Mouse (Mus musculus): ENCODE data around the gene Sdr9c7. TPM values are rescaled to one million over a fixed set of nuclear protein-coding genes. Genes with fewer than 3 reads are reported as not detected.

Sdr9c7 gene
- polyA plus RNA-seq (2014; fragmentation: Illumina TruSeq; extraction: RNeasy Lipid Tissue Mini Kit (QIAGEN cat#74804); ENCODE audit: low read depth, low replicate concordance), result not detected

DNA sequence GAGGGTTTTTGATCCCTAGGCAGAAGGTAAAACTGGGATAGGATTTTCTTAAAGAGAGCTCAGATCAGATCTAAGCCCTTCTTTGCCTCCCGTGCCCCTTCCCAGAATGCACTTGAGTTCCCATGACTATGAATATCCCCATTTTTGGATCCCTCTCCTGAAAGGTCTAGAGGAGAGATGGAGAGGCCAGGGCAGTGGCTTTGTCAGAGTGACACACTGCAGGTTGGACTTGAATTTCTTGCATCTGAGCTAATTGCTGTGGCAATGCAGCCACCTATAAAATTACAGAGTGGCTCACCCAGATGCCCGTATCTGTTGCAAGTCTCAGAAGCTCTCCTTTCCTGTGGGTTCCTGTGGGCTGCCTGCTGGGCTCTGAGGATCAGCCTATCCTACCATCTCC, at the start of gene Sdr9c7:
Gene Sdr9c7, plus strand, starts transcription at position 301 of the 400 bp plus-strand sequence.

DNA sequence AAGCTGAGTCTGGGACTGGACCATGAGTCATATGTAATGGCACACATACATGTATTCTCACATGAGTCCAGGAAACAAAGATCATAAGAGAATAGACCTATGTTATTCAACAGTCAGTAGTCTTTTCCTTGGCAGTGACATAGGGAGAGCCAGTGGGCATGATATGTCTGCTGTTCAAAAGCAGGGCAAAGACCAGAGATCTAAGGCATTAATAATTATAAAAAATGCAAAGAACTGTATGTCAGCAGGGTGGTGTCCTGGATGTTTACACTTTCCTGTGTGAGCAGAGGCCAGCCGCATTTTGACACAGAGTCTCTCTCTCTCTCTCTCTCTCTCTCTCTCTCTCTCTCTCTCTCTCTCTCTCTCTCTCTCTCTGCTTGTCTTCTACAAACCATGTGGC, 48.7 kb upstream of the Sdr9c7 start, which contains the start of gene Rdh19:
Gene Rdh19, plus strand, starts transcription at position 301 of the 400 bp plus-strand sequence.

DNA sequence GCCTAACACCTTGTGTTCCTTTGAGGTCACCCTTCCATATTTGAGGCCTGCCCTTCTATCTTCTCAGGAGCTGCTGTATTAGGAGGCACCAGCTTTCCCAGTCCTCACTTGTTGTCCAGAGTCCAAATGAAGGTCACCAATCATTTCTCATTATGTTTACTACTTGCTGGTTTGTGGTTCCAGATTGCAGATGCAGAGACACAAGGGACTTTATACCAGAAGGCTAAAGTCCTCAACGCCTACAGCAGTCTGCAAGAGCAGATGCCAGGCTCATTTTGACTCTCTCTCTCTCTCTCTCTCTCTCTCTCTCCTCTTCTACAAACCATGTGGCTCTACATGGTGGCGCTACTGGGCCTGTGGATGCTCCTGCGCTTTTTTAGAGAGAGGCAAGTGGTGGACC, 32.1 kb upstream of the Sdr9c7 start, which contains the start of gene Rdh16f2:
Gene Rdh16f2, plus strand, starts transcription at position 243 of the 400 bp plus-strand sequence.

DNA sequence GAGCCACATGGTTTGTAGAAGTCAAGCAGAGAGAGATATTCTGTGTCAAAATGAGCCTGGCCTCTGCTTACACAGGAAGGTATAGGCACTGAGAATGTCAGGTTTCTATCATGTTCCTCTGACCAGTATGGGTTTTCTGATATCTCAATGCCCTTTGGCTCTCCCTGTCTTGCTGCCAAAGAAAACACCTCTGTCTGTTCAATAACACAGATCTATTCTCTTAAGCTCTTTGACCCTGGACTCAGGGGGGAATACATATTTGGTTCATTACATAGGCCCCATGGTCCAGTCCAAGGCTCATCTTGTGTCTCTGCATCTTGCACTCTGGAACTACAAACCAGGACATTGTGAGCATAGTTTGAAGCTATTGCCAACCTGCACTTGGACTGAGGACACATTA, 9.7 kb upstream of the Sdr9c7 start, which contains the start of gene Rdh7:
Gene Rdh7, minus strand, starts transcription at position 213 of the 400 bp plus-strand sequence.

Other genes starting within 250 kb of the Sdr9c7 start
- gene Nemp1, start 231.6 kb upstream of the Sdr9c7 start, polyA plus RNA-seq (2014; fragmentation: Illumina TruSeq; extraction: RNeasy Lipid Tissue Mini Kit (QIAGEN cat#74804); ENCODE audit: low read depth, low replicate concordance), result 9.3 TPM
- 29.3 TPM for gene Nab2, start 229.9 kb upstream of the Sdr9c7 start, polyA plus RNA-seq (2014; fragmentation: Illumina TruSeq; extraction: RNeasy Lipid Tissue Mini Kit (QIAGEN cat#74804); ENCODE audit: low read depth, low replicate concordance)
- 0.57 TPM for gene Myo1a, start 193.3 kb upstream of the Sdr9c7 start, polyA plus RNA-seq (2014; fragmentation: Illumina TruSeq; extraction: RNeasy Lipid Tissue Mini Kit (QIAGEN cat#74804); ENCODE audit: low read depth, low replicate concordance)
- 2.5 TPM for gene Tac2, start 174.0 kb upstream of the Sdr9c7 start, polyA plus RNA-seq (2014; fragmentation: Illumina TruSeq; extraction: RNeasy Lipid Tissue Mini Kit (QIAGEN cat#74804); ENCODE audit: low read depth, low replicate concordance)
- 8.4 TPM for gene Zbtb39, start 159.0 kb upstream of the Sdr9c7 start, polyA plus RNA-seq (2014; fragmentation: Illumina TruSeq; extraction: RNeasy Lipid Tissue Mini Kit (QIAGEN cat#74804); ENCODE audit: low read depth, low replicate concordance)
- 2.6 TPM for gene Gpr182, start 146.8 kb upstream of the Sdr9c7 start, polyA plus RNA-seq (2014; fragmentation: Illumina TruSeq; extraction: RNeasy Lipid Tissue Mini Kit (QIAGEN cat#74804); ENCODE audit: low read depth, low replicate concordance)
- gene Rdh1, start 138.8 kb upstream of the Sdr9c7 start, polyA plus RNA-seq (2014; fragmentation: Illumina TruSeq; extraction: RNeasy Lipid Tissue Mini Kit (QIAGEN cat#74804); ENCODE audit: low read depth, low replicate concordance), result 1.0 TPM
- 1.6 TPM for gene Rdh16f1, start 138.7 kb upstream of the Sdr9c7 start, polyA plus RNA-seq (2014; fragmentation: Illumina TruSeq; extraction: RNeasy Lipid Tissue Mini Kit (QIAGEN cat#74804); ENCODE audit: low read depth, low replicate concordance)
- not detected for gene Rdh9, start 122.1 kb upstream of the Sdr9c7 start, polyA plus RNA-seq (2014; fragmentation: Illumina TruSeq; extraction: RNeasy Lipid Tissue Mini Kit (QIAGEN cat#74804); ENCODE audit: low read depth, low replicate concordance)
- 5.6 TPM for gene Rdh16, start 97.4 kb upstream of the Sdr9c7 start, polyA plus RNA-seq (2014; fragmentation: Illumina TruSeq; extraction: RNeasy Lipid Tissue Mini Kit (QIAGEN cat#74804); ENCODE audit: low read depth, low replicate concordance)
- not detected for gene Rdh19, start 48.6 kb upstream of the Sdr9c7 start, polyA plus RNA-seq (2014; fragmentation: Illumina TruSeq; extraction: RNeasy Lipid Tissue Mini Kit (QIAGEN cat#74804); ENCODE audit: low read depth, low replicate concordance)
- gene Rdh16f2, start 32.0 kb upstream of the Sdr9c7 start, polyA plus RNA-seq (2014; fragmentation: Illumina TruSeq; extraction: RNeasy Lipid Tissue Mini Kit (QIAGEN cat#74804); ENCODE audit: low read depth, low replicate concordance), result not detected
- 0.42 TPM for gene Rdh7, start 9.7 kb upstream of the Sdr9c7 start, polyA plus RNA-seq (2014; fragmentation: Illumina TruSeq; extraction: RNeasy Lipid Tissue Mini Kit (QIAGEN cat#74804); ENCODE audit: low read depth, low replicate concordance)
- gene Hsd17b6, start 109.1 kb downstream of the Sdr9c7 start, polyA plus RNA-seq (2014; fragmentation: Illumina TruSeq; extraction: RNeasy Lipid Tissue Mini Kit (QIAGEN cat#74804); ENCODE audit: low read depth, low replicate concordance), result not detected
- 7.3 TPM for gene Prim1, start 116.7 kb downstream of the Sdr9c7 start, polyA plus RNA-seq (2014; fragmentation: Illumina TruSeq; extraction: RNeasy Lipid Tissue Mini Kit (QIAGEN cat#74804); ENCODE audit: low read depth, low replicate concordance)
- 744 TPM for gene Naca, start 137.1 kb downstream of the Sdr9c7 start, polyA plus RNA-seq (2014; fragmentation: Illumina TruSeq; extraction: RNeasy Lipid Tissue Mini Kit (QIAGEN cat#74804); ENCODE audit: low read depth, low replicate concordance)
- gene Ptges3, start 160.4 kb downstream of the Sdr9c7 start, polyA plus RNA-seq (2014; fragmentation: Illumina TruSeq; extraction: RNeasy Lipid Tissue Mini Kit (QIAGEN cat#74804); ENCODE audit: low read depth, low replicate concordance), result 84.8 TPM
- gene Atp5b, start 184.8 kb downstream of the Sdr9c7 start, polyA plus RNA-seq (2014; fragmentation: Illumina TruSeq; extraction: RNeasy Lipid Tissue Mini Kit (QIAGEN cat#74804); ENCODE audit: low read depth, low replicate concordance), result 972 TPM
- gene Baz2a, start 193.1 kb downstream of the Sdr9c7 start, polyA plus RNA-seq (2014; fragmentation: Illumina TruSeq; extraction: RNeasy Lipid Tissue Mini Kit (QIAGEN cat#74804); ENCODE audit: low read depth, low replicate concordance), result 33.2 TPM

Measured in adipose tissue, adult 10 weeks (tissue).